Mouse (Mus musculus): Measurements from ENCODE around the gene Dph2. TPM values are rescaled to one million over a fixed set of nuclear protein-coding genes. Genes with fewer than 3 reads are reported as not detected.
A peak's percentile ranks its signal among the peaks of the same experiment; 100 is the strongest.

Gene Dph2
- polyA plus RNA-seq, 2 experiments from 2014 or later, result 33.3 to 40.3 TPM

- ATAC-seq, result no peak
Measured at GRCm38 (mm10) chr4:117908834-117909453, 17.1 kb upstream of the Dph2 start.

- ATAC-seq, result no peak
Measured at GRCm38 (mm10) chr4:117906196-117906595, 14.4 kb upstream of the Dph2 start.

- no peak for ATAC-seq
Measured at GRCm38 (mm10) chr4:117904761-117905160, 12.9 kb upstream of the Dph2 start.

- ATAC-seq, result no peak
Measured at GRCm38 (mm10) chr4:117904094-117904493, 12.3 kb upstream of the Dph2 start.

GRCm38 (mm10) chr4:117898111-117898510 lies 6.3 kb upstream of the Dph2 start:
- ATAC-seq, result no peak

- no peak for ATAC-seq
Measured at GRCm38 (mm10) chr4:117896031-117896430, 4.2 kb upstream of the Dph2 start.

- no peak for ATAC-seq
Measured at GRCm38 (mm10) chr4:117895339-117895738, 3.5 kb upstream of the Dph2 start.

- ATAC-seq, result no peak
Measured at GRCm38 (mm10) chr4:117894601-117895000, 2.8 kb upstream of the Dph2 start.

GRCm38 (mm10) chr4:117893376-117893775 lies 1.5 kb upstream of the Dph2 start:
- no peak for ATAC-seq

- no peak for ATAC-seq
Measured at GRCm38 (mm10) chr4:117890750-117891149, 1.1 kb downstream of the Dph2 start.

GRCm38 (mm10) chr4:117890031-117890430 lies 1.8 kb downstream of the Dph2 start:
- ATAC-seq, result no peak

GRCm38 (mm10) chr4:117889471-117889870 lies 2.4 kb downstream of the Dph2 start:
- no peak for ATAC-seq

- ATAC-seq, result no peak
Measured at GRCm38 (mm10) chr4:117887920-117888319, 3.9 kb downstream of the Dph2 start.

- ATAC-seq, result peak; percentile 90
Measured at GRCm38 (mm10) chr4:117887133-117887532, 4.7 kb downstream of the Dph2 start, which contains the start of gene Atp6v0b. Gene Atp6v0b (minus strand): TSS chr4:117887333.

GRCm38 (mm10) chr4:117886644-117887043 lies 5.2 kb downstream of the Dph2 start:
- ATAC-seq, result no peak

- ATAC-seq, result no peak
Measured at GRCm38 (mm10) chr4:117885994-117886393, 5.8 kb downstream of the Dph2 start.

GRCm38 (mm10) chr4:117885093-117885492 lies 6.7 kb downstream of the Dph2 start:
- no peak for ATAC-seq

- no peak for ATAC-seq
Measured at GRCm38 (mm10) chr4:117884146-117884545, 7.7 kb downstream of the Dph2 start.

GRCm38 (mm10) chr4:117882701-117883691 lies 8.8 kb downstream of the Dph2 start, which contains the start of gene B4galt2:
Gene B4galt2 (minus strand): TSS chr4:117883487.
- ATAC-seq, result no peak

GRCm38 (mm10) chr4:117878703-117879102 lies 13.1 kb downstream of the Dph2 start:
- ATAC-seq, result no peak

GRCm38 (mm10) chr4:117878301-117878700 lies 13.5 kb downstream of the Dph2 start:
- no peak for ATAC-seq

GRCm38 (mm10) chr4:117873615-117874014 lies 18.2 kb downstream of the Dph2 start:
- no peak for ATAC-seq

- ATAC-seq, result no peak
Measured at GRCm38 (mm10) chr4:117872471-117872886, 19.4 kb downstream of the Dph2 start, which contains the start of gene Ccdc24. Gene Ccdc24 (minus strand): TSS chr4:117872557.

- no peak for ATAC-seq
Measured at GRCm38 (mm10) chr4:117871787-117872186, 20.0 kb downstream of the Dph2 start.

Data from CD4-positive, CD25-positive, alpha-beta regulatory T cell, adult 4 months (primary cell).